Mouse (Mus musculus): ENCODE results near the gene Slc38a1.

DNA sequence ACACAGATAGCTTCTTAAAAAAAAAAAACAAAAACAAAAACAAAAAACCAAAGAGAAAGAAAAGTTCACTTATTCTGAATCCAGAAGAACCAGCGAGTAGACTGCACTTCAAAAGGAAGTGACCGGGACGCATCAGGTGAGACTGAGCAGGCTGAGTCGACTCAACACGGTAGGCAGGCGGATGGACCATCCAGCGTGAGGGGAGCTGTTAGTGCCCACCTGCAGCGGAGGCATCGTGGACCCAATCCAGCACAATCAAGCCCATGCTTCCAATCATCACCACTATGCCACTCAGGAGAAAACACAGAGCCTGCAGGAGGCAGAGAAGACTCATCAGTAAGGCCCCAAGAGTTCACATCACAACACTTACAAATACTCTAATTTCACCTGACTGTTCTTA lies 47.2 kb upstream of the Slc38a1 start:
- TF ChIP-seq POLR2A (IDR thresholded peaks at IDR 0.05; ENCODE audit: control insufficient read depth in 1 of 2, insufficient read depth in 1 of 2, low read depth in 1 of 2, low read length in 2 of 2, poor library complexity in 1 of 2) (no peak), CTCF (IDR thresholded peaks at IDR 0.05 in 2 of 3, conservative IDR thresholded peaks at IDR 0.05 in 1 of 3; ENCODE audit: control insufficient read depth in 1 of 3, insufficient read depth in 1 of 3, low read depth in 2 of 3, low read length in 3 of 3, poor library complexity in 1 of 3, severe bottlenecking in 1 of 3) (no peak), UBTF (IDR thresholded peaks at IDR 0.05; ENCODE audit: borderline replicate concordance, insufficient read depth, low read depth, low read length) (no peak), CHD2 (IDR thresholded peaks at IDR 0.05; ENCODE audit: low read length) (no peak), JUND (IDR thresholded peaks at IDR 0.05; ENCODE audit: low read depth, low read length) (no peak), ETS1 (IDR thresholded peaks at IDR 0.05; ENCODE audit: low read depth, low read length) (no peak), USF2 (IDR thresholded peaks at IDR 0.05; ENCODE audit: borderline replicate concordance in 1 of 2, insufficient read depth in 1 of 2, low read depth in 1 of 2, low read length in 2 of 2) (no peak), ZMIZ1 (IDR thresholded peaks at IDR 0.05; ENCODE audit: low read depth, low read length) (no peak), GABPA (IDR thresholded peaks at IDR 0.05; ENCODE audit: low read depth, low read length) (no peak), RAD21 (IDR thresholded peaks at IDR 0.05; ENCODE audit: low read depth, low read length) (no peak), CHD1 (IDR thresholded peaks at IDR 0.05; ENCODE audit: low read depth, low read length) (no peak), TCF12 (IDR thresholded peaks at IDR 0.05; ENCODE audit: low read depth, low read length) (no peak), MYC (IDR thresholded peaks at IDR 0.05; ENCODE audit: low read depth, low read length) (no peak)

Measured in MEL (cell line).